Mouse (Mus musculus) MEL (cell line): ENCODE data around the gene Iqsec3. TPM values are rescaled to one million over a fixed set of nuclear protein-coding genes. Genes with fewer than 3 reads are reported as not detected.

Source experiments
- DNase-seq: peaks from one replicate; pipeline ENCODE4 v3.0.0; 2011; ENCODE audit warnings: low read depth, low spot score
- H3K27ac ChIP-seq: 2 replicates; pipeline ENCODE4 v1.5.1; 2012; ENCODE audit warnings: low read depth, mild to moderate bottlenecking, control low read depth, low read length, moderate library complexity; ENCODE audit not compliant: control insufficient read depth
- H3K27me3 ChIP-seq, 2 experiments: fragments of 150-350 bp in 1 of 2; sonication (generic) in 1 of 2; 2 replicates each; pipeline ENCODE4 v1.6.1; 2012; ENCODE audit warnings: low read length in 2 of 2, mild to moderate bottlenecking in 2 of 2, improper control_type of control experiment in 1 of 2, moderate library complexity in 1 of 2; ENCODE audit not compliant: insufficient read depth in 2 of 2, control insufficient read depth in 1 of 2
- H3K36me3 ChIP-seq, 2 experiments: 2 replicates each; pipeline ENCODE4 v1.6.1; 2012 to 2014; ENCODE audit warnings: low read length in 2 of 2, improper control_type of control experiment in 1 of 2, inconsistent platforms in 1 of 2, mild to moderate bottlenecking in 1 of 2; ENCODE audit not compliant: insufficient read depth in 2 of 2, control insufficient read depth in 1 of 2
- H3K4me1 ChIP-seq, 2 experiments: fragments of 150-350 bp in 1 of 2; sonication (generic) in 1 of 2; 2 replicates each; pipeline ENCODE4 v1.6.1; 2012; ENCODE audit warnings: low read length in 2 of 2, improper control_type of control experiment in 1 of 2, mild to moderate bottlenecking in 1 of 2; ENCODE audit not compliant: insufficient read depth in 2 of 2, control insufficient read depth in 1 of 2
- H3K4me3 ChIP-seq, 2 experiments: fragments of 150-350 bp in 1 of 2; sonication (generic) in 1 of 2; 2 replicates each; pipeline ENCODE4 v1.5.1; 2012; ENCODE audit warnings: low read depth in 2 of 2, low read length in 2 of 2, mild to moderate bottlenecking in 2 of 2, moderate library complexity in 2 of 2, control low read depth in 1 of 2, improper control_type of control experiment in 1 of 2; ENCODE audit not compliant: control insufficient read depth in 1 of 2, insufficient read depth in 1 of 2
- H3K79me2 ChIP-seq: 2 replicates; pipeline ENCODE4 v1.6.1; 2012; ENCODE audit warnings: mild to moderate bottlenecking, low read length, moderate library complexity; ENCODE audit not compliant: control insufficient read depth, poor library complexity, insufficient read depth
- H3K9ac ChIP-seq: 2 replicates; pipeline ENCODE4 v1.6.1; 2012; ENCODE audit warnings: low read depth, mild to moderate bottlenecking, control low read depth, low read length, moderate library complexity; ENCODE audit not compliant: control insufficient read depth, poor library complexity, severe bottlenecking
- H3K9me3 ChIP-seq: fragments of 150-350 bp; sonication (generic); replicated peaks from 2 replicates; pipeline ENCODE4 v1.6.1; 2012; ENCODE audit warnings: mild to moderate bottlenecking, low read length, improper control_type of control experiment, moderate library complexity; ENCODE audit not compliant: insufficient read depth
- CHD2 ChIP-seq: IDR thresholded peaks from 2 replicates; pipeline ENCODE4 v1.6.1; 2011; ENCODE audit warnings: low read length, improper control_type of control experiment
- CTCF ChIP-seq, 3 experiments: IDR thresholded peaks in 2 of 3; conservative IDR thresholded peaks in 1 of 3; 2 replicates each; pipeline ENCODE4 v1.5.1; 2011 to 2012; ENCODE audit warnings: low read length in 3 of 3, low read depth in 2 of 3, mild to moderate bottlenecking in 2 of 3, improper control_type of control experiment in 1 of 3, inconsistent platforms in 1 of 3, mixed read lengths in 1 of 3, moderate library complexity in 1 of 3; ENCODE audit not compliant: control insufficient read depth in 1 of 3, insufficient read depth in 1 of 3, poor library complexity in 1 of 3, severe bottlenecking in 1 of 3
- ELF1 ChIP-seq: IDR thresholded peaks from 2 replicates; pipeline ENCODE4 v1.6.1; 2014; ENCODE audit warnings: low read depth, mild to moderate bottlenecking, inconsistent platforms, low read length, improper control_type of control experiment, moderate library complexity
- EP300 ChIP-seq, 2 experiments: IDR thresholded peaks; 2 replicates each; pipeline ENCODE4 v1.6.1; 2011; ENCODE audit warnings: improper control_type of control experiment in 2 of 2, low read length in 2 of 2, low read depth in 1 of 2, mild to moderate bottlenecking in 1 of 2
- ETS1 ChIP-seq: IDR thresholded peaks from 2 replicates; pipeline ENCODE4 v1.6.1; 2012; ENCODE audit warnings: low read depth, mild to moderate bottlenecking, inconsistent platforms, low read length, improper control_type of control experiment, moderate library complexity
- GABPA ChIP-seq: IDR thresholded peaks from 2 replicates; pipeline ENCODE4 v1.6.1; 2012; ENCODE audit warnings: low read depth, mild to moderate bottlenecking, inconsistent platforms, low read length, improper control_type of control experiment, moderate library complexity
- HCFC1 ChIP-seq: IDR thresholded peaks from 2 replicates; pipeline ENCODE4 v1.6.1; 2012; ENCODE audit warnings: low read depth, mild to moderate bottlenecking, inconsistent platforms, low read length, improper control_type of control experiment, moderate library complexity
- MAFK ChIP-seq: IDR thresholded peaks from 2 replicates; pipeline ENCODE4 v1.6.1; 2011; ENCODE audit warnings: low read depth, mild to moderate bottlenecking, low read length, improper control_type of control experiment, borderline replicate concordance
- MAZ ChIP-seq: IDR thresholded peaks from 2 replicates; pipeline ENCODE4 v1.6.1; 2012; ENCODE audit warnings: low read depth, mild to moderate bottlenecking, inconsistent platforms, low read length, improper control_type of control experiment
- NELFE ChIP-seq: IDR thresholded peaks from 2 replicates; pipeline ENCODE4 v1.6.1; 2011; ENCODE audit warnings: low read depth, low read length, improper control_type of control experiment
- NRF1 ChIP-seq: IDR thresholded peaks from 2 replicates; pipeline ENCODE4 v1.6.1; 2014; ENCODE audit warnings: low read depth, mild to moderate bottlenecking, inconsistent platforms, low read length, improper control_type of control experiment, moderate library complexity; ENCODE audit not compliant: poor library complexity, insufficient read depth, severe bottlenecking
- POLR2AphosphoS5 ChIP-seq: IDR thresholded peaks from 2 replicates; pipeline ENCODE4 v1.6.1; 2012; ENCODE audit warnings: low read depth, borderline replicate concordance, mild to moderate bottlenecking, inconsistent platforms, low read length, moderate library complexity, mixed read lengths
- RAD21 ChIP-seq: IDR thresholded peaks from 2 replicates; pipeline ENCODE4 v1.6.1; 2011; ENCODE audit warnings: mild to moderate bottlenecking, low read depth, low read length, improper control_type of control experiment
- SIN3A ChIP-seq: IDR thresholded peaks from 2 replicates; pipeline ENCODE4 v1.6.1; 2012; ENCODE audit warnings: low read length, improper control_type of control experiment, inconsistent platforms
- USF1 ChIP-seq: IDR thresholded peaks from 2 replicates; pipeline ENCODE4 v1.6.1; 2014; ENCODE audit warnings: low read depth, mild to moderate bottlenecking, inconsistent platforms, low read length, improper control_type of control experiment, moderate library complexity
- ZKSCAN1 ChIP-seq: IDR thresholded peaks from 2 replicates; pipeline ENCODE4 v1.6.1; 2012; ENCODE audit warnings: low read depth, mild to moderate bottlenecking, inconsistent platforms, low read length, improper control_type of control experiment, moderate library complexity
- ZMIZ1 ChIP-seq: IDR thresholded peaks from 2 replicates; pipeline ENCODE4 v1.6.1; 2012; ENCODE audit warnings: low read depth, mild to moderate bottlenecking, inconsistent platforms, low read length, improper control_type of control experiment, moderate library complexity
- polyA plus RNA-seq, 2 experiments: library from polyadenylated mRNA; stranded (reverse) in 1 of 2; unstranded in 1 of 2; fragments of >175 nt in 1 of 2; fragments of >200 nt in 1 of 2; gene quantifications; 2 replicates each; pipeline versions ENCODE4 v1.2.1 to v1.2.4; 2012; ENCODE audit warnings: low replicate concordance in 2 of 2, low read depth in 1 of 2; ENCODE audit not compliant: insufficient read length in 2 of 2, insufficient read depth in 1 of 2, missing spikeins in 1 of 2
- total RNA-seq: library from RNA; depleted of rRNA; stranded (reverse); fragments of 300-350 nt; gene quantifications from 2 replicates; pipeline ENCODE4 v1.2.3, GENCODE M21; 2012

Iqsec3 gene
- total and polyA plus RNA-seq, 3 experiments: 0.04 TPM; not detected in 2

GRCm38 (mm10) chr6:121344329-121344728, 129.1 kb downstream of the Iqsec3 start:
- H3K36me3 ChIP-seq: no peaks in the 10 kb centered on the region
- no peaks in the 10 kb centered on the region for H3K27me3 ChIP-seq
- no peak overlapping the region for H3K27ac ChIP-seq
- no peak overlapping the region for H3K9ac ChIP-seq
- no peak for DNase-seq
- H3K4me3 ChIP-seq: no peak overlapping the region
- H3K9me3 ChIP-seq: no peaks in the 10 kb centered on the region
- no peaks in the 10 kb centered on the region for H3K79me2 ChIP-seq
- no peaks in the 10 kb centered on the region for H3K4me1 ChIP-seq
- TF ChIP-seq ETS1: no peak
- no peak for TF ChIP-seq EP300 (IDR thresholded peaks at IDR 0.05; ENCODE audit: low read depth in 1 of 2, low read length in 2 of 2)
- TF ChIP-seq NELFE: no peak
- no peak for TF ChIP-seq NRF1
- TF ChIP-seq CHD2: no peak
- TF ChIP-seq, all 39 proteins: peak for 0

GRCm38 (mm10) chr6:121343771-121344123, 129.7 kb downstream of the Iqsec3 start:
- DNase-seq: no peak
- Histone ChIP-seq H3K9me3 (no peaks in the 10 kb centered on the region), H3K27ac (no peak overlapping the region), H3K27me3 (no peaks in the 10 kb centered on the region), H3K9ac (no peak overlapping the region), H3K36me3 (no peaks in the 10 kb centered on the region), H3K79me2 (no peaks in the 10 kb centered on the region), H3K4me1 (no peaks in the 10 kb centered on the region), H3K4me3 (no peak overlapping the region)
- TF ChIP-seq ZKSCAN1 (no peak), RAD21 (no peak), POLR2AphosphoS5 (no peak), HCFC1 (no peak), GABPA (no peak), NRF1 (no peak), MAFK (no peak), ELF1 (no peak), CTCF (IDR thresholded peaks at IDR 0.05 in 2 of 3, conservative IDR thresholded peaks at IDR 0.05 in 1 of 3; ENCODE audit: control insufficient read depth in 1 of 3, insufficient read depth in 1 of 3, low read depth in 2 of 3, low read length in 3 of 3, poor library complexity in 1 of 3, severe bottlenecking in 1 of 3) (no peak), SIN3A (no peak), USF1 (no peak), MAZ (no peak), ZMIZ1 (no peak)
